Mouse (Mus musculus) 3134 (cell line): ENCODE measurements around the gene Slc35d3.

Source experiments
- DNase-seq: peaks from one replicate; pipeline ENCODE4 v3.0.0-alpha.2; 2011; ENCODE audit warnings: low spot score; ENCODE audit not compliant: insufficient read length; ENCODE audit errors: extremely low read depth

Slc35d3 gene

GRCm38 (mm10) chr10:19850998-19851691 is at the start of gene Slc35d3:
Slc35d3 (minus strand) TSS chr10:19851459.
- DNase-seq, result no peak

GRCm38 (mm10) chr10:19900191-19900590 is 48.9 kb upstream of the Slc35d3 start:
- DNase-seq, result no peak

- DNase-seq, result no peak
Measured at GRCm38 (mm10) chr10:19893976-19894375, 42.7 kb upstream of the Slc35d3 start.

GRCm38 (mm10) chr10:19893146-19893545 is 41.9 kb upstream of the Slc35d3 start:
- DNase-seq, result no peak

- no peak for DNase-seq
Measured at GRCm38 (mm10) chr10:19891686-19892085, 40.4 kb upstream of the Slc35d3 start.

GRCm38 (mm10) chr10:19889908-19890307 is 38.6 kb upstream of the Slc35d3 start:
- DNase-seq, result no peak

GRCm38 (mm10) chr10:19886249-19886648 is 35.0 kb upstream of the Slc35d3 start:
- DNase-seq, result no peak

- no peak for DNase-seq
Measured at GRCm38 (mm10) chr10:19884409-19884808, 33.1 kb upstream of the Slc35d3 start.

GRCm38 (mm10) chr10:19880437-19880836 is 29.2 kb upstream of the Slc35d3 start:
- no peak for DNase-seq

- no peak for DNase-seq
Measured at GRCm38 (mm10) chr10:19879161-19879560, 27.9 kb upstream of the Slc35d3 start.

GRCm38 (mm10) chr10:19877679-19878078 is 26.4 kb upstream of the Slc35d3 start:
- no peak for DNase-seq

GRCm38 (mm10) chr10:19877257-19877656 is 26.0 kb upstream of the Slc35d3 start:
- no peak for DNase-seq

GRCm38 (mm10) chr10:19876669-19877068 is 25.4 kb upstream of the Slc35d3 start:
- DNase-seq, result no peak

- no peak for DNase-seq
Measured at GRCm38 (mm10) chr10:19875346-19875745, 24.1 kb upstream of the Slc35d3 start.

- DNase-seq, result no peak
Measured at GRCm38 (mm10) chr10:19855597-19856306, 4.5 kb upstream of the Slc35d3 start.

GRCm38 (mm10) chr10:19853609-19854008 is 2.4 kb upstream of the Slc35d3 start:
- DNase-seq, result no peak

- DNase-seq, result no peak
Measured at GRCm38 (mm10) chr10:19852776-19853175, 1.5 kb upstream of the Slc35d3 start.

- DNase-seq, result no peak
Measured at GRCm38 (mm10) chr10:19850544-19850997, 688 bp downstream of the Slc35d3 start.

- no peak for DNase-seq
Measured at GRCm38 (mm10) chr10:19849771-19850365, 1.4 kb downstream of the Slc35d3 start.

- no peak for DNase-seq
Measured at GRCm38 (mm10) chr10:19848928-19849770, 2.1 kb downstream of the Slc35d3 start.

GRCm38 (mm10) chr10:19839836-19840235 is 11.4 kb downstream of the Slc35d3 start:
- no peak for DNase-seq
